Mouse (Mus musculus) testis, postnatal 10 days (tissue): ENCODE data around the gene Ntm.

ENCODE experiments used
- DNase-seq: peaks from one replicate; pipeline ENCODE4 v3.0.0; 2021; ENCODE audit warnings: low spot score

The Ntm gene

DNA sequence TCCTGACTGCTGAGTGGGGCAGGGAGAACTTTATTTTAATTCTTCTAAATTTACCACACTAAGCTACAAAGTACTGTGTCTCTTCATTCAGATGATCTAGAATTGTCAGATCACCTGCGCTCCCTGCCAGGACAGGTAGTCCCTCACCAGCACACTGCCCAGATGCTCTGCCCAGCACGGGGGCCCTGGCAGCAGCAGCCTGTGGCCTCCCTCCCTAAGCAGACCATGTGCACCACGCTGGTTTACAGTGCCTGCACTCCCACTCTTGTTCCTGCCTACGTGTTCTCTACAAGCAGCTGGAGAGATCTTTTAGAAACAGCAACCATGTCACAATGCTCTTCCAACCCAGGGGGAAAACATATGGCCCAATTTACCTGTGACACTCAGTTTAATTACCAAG, 490.7 kb downstream of the Ntm start:
- DNase-seq: no peak

DNA sequence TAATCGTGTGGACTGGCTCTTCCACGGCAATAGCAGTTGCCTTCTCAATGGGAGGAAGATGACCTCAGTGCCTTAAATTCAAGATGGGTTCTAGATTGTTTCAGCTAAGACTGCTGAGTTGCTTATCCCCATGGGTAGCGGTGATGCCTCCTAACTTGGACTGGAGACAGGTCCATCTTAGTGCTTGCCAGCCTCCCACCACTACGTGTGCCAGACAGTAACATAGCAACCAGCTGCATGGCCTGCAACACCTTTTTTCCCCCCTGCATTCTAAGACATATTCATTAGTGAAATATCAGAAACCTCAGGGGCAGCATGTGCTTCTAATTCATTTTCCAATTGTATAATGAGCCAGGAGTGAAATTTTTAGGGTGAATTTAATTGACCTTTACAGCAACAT, 498.2 kb downstream of the Ntm start:
- DNase-seq: no peak

- no peak for DNase-seq
Observed at GRCm38 (mm10) chr9:29462970-29463593, 499.9 kb downstream of the Ntm start.

DNA sequence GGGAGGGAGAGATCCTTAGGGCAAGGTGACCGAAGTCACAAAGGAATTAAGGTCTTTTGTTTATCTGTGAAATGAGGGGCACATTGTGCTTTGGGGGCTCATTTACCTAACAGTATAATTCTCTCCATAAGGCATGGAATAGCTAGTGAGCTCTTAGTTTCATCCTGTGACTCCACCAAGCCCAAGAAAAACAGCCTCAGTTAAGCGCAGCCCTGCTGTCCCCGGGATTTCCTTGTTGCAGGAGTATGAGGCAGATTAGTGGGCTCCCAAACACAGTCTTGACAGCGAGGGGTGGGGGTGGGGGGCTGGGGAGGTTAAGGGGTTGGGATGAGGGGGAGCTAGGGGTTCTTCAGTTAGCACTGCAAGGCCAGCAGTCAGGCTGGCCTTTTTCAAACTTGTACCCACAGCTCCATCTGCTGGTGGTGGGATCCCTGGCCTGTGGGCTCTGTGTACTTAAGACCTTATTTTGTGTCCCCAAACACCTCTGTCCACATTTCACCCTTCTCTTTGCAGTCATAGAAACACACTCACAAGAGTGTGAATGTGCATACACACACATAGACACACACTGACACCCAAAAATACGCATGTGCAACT, 504.9 kb downstream of the Ntm start:
- peak; percentile 68 for DNase-seq

DNA sequence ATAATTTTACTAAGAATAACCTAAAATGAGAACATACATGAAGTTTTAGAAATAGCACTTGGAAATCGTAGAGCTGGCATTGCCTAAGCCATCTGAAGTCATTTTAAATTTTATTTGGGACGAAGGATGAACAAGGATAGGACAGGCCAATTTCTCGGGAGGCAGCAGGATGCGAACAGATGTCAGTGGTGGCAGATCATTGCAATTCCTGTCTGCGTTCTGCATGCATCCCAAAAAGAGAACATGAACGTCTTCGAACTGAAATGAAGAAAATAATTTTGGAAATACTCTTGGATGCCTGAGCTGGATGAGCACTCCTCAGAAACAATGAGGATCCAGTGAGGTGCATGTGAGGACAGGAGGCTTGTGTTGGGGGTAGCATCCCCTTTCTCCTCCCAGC, 506.9 kb downstream of the Ntm start:
- no peak for DNase-seq

- no peak for DNase-seq
Observed at GRCm38 (mm10) chr9:29451232-29451631, 511.7 kb downstream of the Ntm start.

DNA sequence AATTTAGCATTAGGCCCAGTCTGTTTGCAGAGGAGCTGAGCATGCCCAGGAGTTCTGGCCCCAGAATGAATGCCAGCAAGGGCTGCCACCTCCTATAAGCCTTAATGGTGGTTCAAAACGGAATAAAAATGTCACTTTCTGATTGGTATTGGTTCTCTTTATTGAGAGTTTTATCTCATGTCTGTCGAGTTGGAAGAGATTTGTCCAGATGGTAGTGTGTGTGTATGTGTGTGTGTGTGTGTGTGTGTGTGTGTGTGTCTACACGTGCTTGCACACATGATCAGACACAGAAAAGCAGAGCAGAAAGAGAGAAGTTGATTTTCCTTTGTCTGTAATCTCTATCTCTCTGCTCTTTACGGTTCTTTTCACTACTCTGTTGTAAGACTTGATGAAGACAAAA, 518.9 kb downstream of the Ntm start:
- no peak for DNase-seq

GRCm38 (mm10) chr9:29439401-29439800, 523.5 kb downstream of the Ntm start:
- DNase-seq: no peak

DNA sequence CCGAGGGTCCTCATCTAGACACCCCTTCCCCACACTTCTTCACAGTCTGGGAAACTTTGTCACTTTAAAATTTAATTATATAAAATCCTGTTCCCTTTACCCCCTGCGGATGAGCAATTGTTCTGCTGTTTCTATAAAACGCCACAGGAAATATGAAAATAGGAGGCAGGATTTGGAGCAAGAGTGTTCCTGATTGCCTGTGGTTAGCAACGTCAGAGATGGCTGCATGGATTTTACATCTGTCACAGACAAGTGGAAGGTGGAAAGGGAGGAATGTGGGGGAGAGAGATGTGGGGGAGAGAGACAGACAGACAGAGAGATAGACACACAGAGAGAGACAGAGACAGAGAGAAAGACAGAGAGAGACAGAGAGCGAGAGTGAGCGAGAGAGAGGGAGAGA, 528.3 kb downstream of the Ntm start:
- no peak for DNase-seq

- no peak for DNase-seq
Observed at GRCm38 (mm10) chr9:29433910-29434309, 529.0 kb downstream of the Ntm start.

DNA sequence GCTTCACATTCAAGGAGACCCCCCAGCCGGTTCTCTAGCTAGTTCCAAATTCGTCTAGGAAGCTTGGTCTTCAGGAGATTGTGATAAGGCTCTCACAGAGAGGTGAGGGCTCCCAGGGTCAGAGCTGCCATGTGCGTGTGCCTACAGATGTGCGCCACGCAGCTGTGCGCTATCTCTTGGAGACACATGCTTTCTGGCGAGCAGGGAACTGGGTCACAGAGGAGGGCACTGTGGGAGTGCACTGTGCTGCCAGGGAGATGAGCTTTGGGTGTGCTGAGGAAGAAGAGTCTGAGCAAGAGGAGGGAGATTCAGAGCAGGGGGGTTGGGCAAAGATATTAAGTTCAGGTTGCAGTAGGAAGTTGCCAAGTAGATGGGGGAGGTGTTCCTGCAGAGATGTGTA, 529.8 kb downstream of the Ntm start:
- no peak for DNase-seq

DNA sequence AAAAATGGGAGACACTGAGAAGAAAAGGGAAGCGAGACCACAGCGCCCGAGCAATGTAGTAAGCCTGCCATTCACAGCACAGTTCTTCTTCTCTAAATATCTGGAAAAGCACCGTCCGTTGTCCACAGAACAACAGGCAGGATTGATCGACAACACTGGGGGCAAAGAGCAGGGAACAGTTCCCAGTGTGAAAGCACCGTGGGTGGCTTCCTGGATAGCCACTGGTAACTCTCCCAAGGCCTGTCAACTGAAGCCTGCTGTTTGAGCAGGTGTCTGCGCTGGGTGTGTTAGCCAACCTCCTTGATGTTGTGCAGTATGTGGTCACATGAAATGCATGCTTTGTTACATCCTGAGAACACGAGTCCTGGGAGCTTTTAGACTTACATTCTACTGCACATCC, 531.4 kb downstream of the Ntm start:
- DNase-seq: no peak

- DNase-seq: no peak
Observed at GRCm38 (mm10) chr9:29430189-29430588, 532.8 kb downstream of the Ntm start.

DNA sequence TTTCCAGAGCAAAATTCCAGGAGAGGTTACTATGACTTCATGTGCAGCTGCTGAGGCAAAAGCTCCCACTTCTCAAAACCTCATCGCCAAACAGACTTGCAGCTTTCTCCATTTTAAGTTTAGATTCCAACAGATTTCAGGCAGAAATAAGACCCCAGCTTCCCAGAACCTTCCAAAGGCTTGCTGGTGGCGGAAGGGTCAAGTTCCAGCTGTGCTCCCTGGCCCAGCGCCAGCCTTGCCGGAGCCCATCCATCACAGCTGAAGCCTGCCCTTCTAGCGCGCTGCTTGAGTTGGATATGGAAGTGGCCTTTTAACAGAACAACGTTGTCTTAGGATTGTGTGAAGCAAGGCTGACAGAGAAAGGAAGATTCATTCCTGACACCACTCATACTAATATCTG, 534.6 kb downstream of the Ntm start:
- DNase-seq: peak; percentile 41

- DNase-seq: no peak
Observed at GRCm38 (mm10) chr9:29426261-29426660, 536.7 kb downstream of the Ntm start.

- DNase-seq: no peak
Observed at GRCm38 (mm10) chr9:29415578-29415977, 547.4 kb downstream of the Ntm start.

DNA sequence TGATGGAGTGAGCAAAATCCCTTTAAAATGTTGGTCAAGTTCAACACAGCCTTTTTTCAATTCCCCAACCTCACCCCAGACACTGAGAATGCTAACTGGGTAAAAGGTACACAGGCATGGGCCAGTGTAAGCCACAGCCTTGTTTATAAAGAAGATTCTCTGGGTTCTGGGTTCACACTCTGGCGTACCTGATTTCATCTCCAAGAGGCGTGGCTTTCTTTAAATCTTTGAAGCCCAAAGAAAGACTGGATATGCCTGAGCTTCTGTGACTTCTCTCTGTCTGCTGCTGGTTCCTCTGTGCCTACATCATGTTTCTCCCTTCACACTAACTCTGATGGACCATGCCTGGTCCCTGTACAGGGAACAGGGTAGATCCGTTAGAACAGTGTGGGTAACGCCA, 549.8 kb downstream of the Ntm start:
- no peak for DNase-seq

DNA sequence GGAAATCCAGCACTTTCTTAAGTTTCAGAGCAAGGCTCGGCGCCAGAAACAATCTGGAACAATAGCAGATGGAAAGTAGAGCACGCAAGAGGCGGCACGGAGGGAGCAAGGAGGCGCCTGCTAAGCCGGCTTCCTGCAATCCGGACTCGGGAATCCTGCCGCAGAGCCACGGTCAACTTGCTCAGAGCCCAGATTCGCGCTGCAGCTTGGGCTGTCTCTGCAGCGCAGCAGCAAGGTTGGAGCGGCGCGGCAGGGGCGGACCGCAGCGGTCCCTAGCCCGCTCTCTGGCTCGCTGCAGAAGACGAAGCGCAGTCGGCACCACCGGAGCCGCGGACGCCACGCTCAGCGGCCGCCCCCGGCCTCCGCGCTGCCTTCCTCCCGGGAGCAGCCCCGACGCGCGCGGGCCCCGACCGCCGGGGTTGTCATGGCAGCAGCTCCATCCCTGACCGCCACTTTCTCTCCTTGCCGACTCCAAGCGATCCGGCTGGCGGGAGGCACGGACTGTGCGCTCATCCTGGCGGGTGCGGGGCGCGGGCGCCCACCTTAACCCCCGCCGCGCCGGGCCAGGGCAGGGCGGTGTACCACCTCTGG, 550.7 kb downstream of the Ntm start:
- DNase-seq: peak; percentile 45

- DNase-seq: peak; percentile 41
Observed at GRCm38 (mm10) chr9:29411408-29412180, 551.3 kb downstream of the Ntm start.

GRCm38 (mm10) chr9:29410728-29411407, 552.1 kb downstream of the Ntm start:
- DNase-seq: no peak

- DNase-seq: no peak
Observed at GRCm38 (mm10) chr9:29410284-29410683, 552.7 kb downstream of the Ntm start.

- DNase-seq: peak; percentile 76
Observed at GRCm38 (mm10) chr9:29409216-29409907, 553.6 kb downstream of the Ntm start.
